Mouse (Mus musculus) heart, embryonic 14.5 days (tissue): ENCODE measurements at regions not wholly inside any gene's neighbourhood (a gene's known extent, or its start where the extent isn't known, plus 50 kb on each side); places are given as distances from the start of the nearest gene placed in this dataset.
A peak's percentile ranks its signal among the peaks of the same experiment; 100 is the strongest.

Experiments used
- ATAC-seq: fragments of 200-750 bp; cut with Nextera tagmentation; 2 replicates; pipeline ENCODE4 v1.8.0; 2017; ENCODE audit warnings: low read depth, moderate TSS enrichment; ENCODE audit not compliant: insufficient number of reproducible peaks, insufficient read depth, low FRiP score
- H3K27ac ChIP-seq, 2 experiments: fragments of 200-500 bp in 1 of 2; fragments of 300-500 bp in 1 of 2; sonication (generic) in 1 of 2; replicated peaks in 1 of 2; 2 replicates each; pipeline ENCODE4 v1.5.1; 2012 to 2014; ENCODE audit warnings: low read depth in 2 of 2, low read length in 2 of 2, control low read depth in 1 of 2, mild to moderate bottlenecking in 1 of 2, mixed read lengths in 1 of 2; ENCODE audit not compliant: control insufficient read depth in 1 of 2, insufficient read depth in 1 of 2
- H3K27me3 ChIP-seq: fragments of 300-500 bp; sonication (generic); 2 replicates; pipeline ENCODE4 v1.6.1; 2014; ENCODE audit warnings: mild to moderate bottlenecking, low read length, control low read depth; ENCODE audit not compliant: control insufficient read depth, insufficient read depth
- H3K36me3 ChIP-seq: fragments of 300-500 bp; sonication (generic); 2 replicates; pipeline ENCODE4 v1.6.1; 2014; ENCODE audit warnings: mild to moderate bottlenecking, control low read depth, low read length, mixed read lengths; ENCODE audit not compliant: control insufficient read depth, insufficient read depth
- H3K4me1 ChIP-seq, 2 experiments: fragments of 200-500 bp in 1 of 2; fragments of 300-500 bp in 1 of 2; sonication (generic) in 1 of 2; 2 replicates each; pipeline ENCODE4 v1.6.1; 2012 to 2014; ENCODE audit warnings: low read length in 2 of 2, control low read depth in 1 of 2, mixed read lengths in 1 of 2; ENCODE audit not compliant: control insufficient read depth in 2 of 2, insufficient read depth in 2 of 2
- H3K4me2 ChIP-seq: fragments of 300-500 bp; sonication (generic); 2 replicates; pipeline ENCODE4 v1.6.1; 2014; ENCODE audit warnings: mild to moderate bottlenecking, low read length
- H3K4me3 ChIP-seq, 2 experiments: fragments of 200-500 bp in 1 of 2; fragments of 300-500 bp in 1 of 2; sonication (generic) in 1 of 2; 2 replicates each; pipeline ENCODE4 v1.5.1; 2012 to 2014; ENCODE audit warnings: low read length in 2 of 2, mild to moderate bottlenecking in 2 of 2, control low read depth in 1 of 2, low read depth in 1 of 2, moderate library complexity in 1 of 2; ENCODE audit not compliant: control insufficient read depth in 1 of 2, insufficient read depth in 1 of 2
- H3K9ac ChIP-seq: fragments of 300-500 bp; sonication (generic); 2 replicates; pipeline ENCODE4 v1.6.1; 2014; ENCODE audit warnings: mild to moderate bottlenecking, low read length
- H3K9me3 ChIP-seq: fragments of 300-500 bp; sonication (generic); 2 replicates; pipeline ENCODE4 v1.6.1; 2016; ENCODE audit warnings: low read length, control low read depth; ENCODE audit not compliant: control insufficient read depth
- WGBS: fragments of 180-500 bp; shearing (Covaris S2); extraction: QIAGEN DNeasy Blood & Tissue Kit; methylation state at CpG from one replicate; pipeline ENCODE4 v1.1.7; 2014; 5-methylcytosine and 5-hydroxymethylcytosine counted together

DNA sequence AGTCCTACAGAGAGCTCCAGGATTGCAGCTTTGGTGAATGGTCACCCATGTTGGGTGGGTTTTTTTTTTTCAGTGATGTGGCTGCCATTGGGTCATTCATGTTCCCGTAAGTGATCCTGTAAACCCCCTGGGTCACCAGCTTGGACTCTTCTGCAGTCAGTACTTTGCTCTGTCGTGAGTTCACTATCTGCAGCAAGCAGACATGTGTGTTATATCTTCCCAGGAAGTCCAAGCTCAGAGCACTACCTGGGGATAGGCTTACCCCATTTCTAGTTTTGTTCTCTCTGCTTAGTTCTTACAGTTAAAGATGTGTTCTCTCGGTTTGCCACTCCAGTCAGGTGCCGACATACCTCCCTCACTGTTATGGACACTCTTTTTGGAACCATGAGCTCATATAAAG lies 143.4 kb upstream of the Hs6st1 start:
- 0 out of 4 replicates have a peak overlapping the region, but pooled peaks of 1 of the 2 experiments have one; percentile 96 for H3K27ac ChIP-seq
- WGBS = 70% methylated on average over 4 of the region's 4 CpGs

DNA sequence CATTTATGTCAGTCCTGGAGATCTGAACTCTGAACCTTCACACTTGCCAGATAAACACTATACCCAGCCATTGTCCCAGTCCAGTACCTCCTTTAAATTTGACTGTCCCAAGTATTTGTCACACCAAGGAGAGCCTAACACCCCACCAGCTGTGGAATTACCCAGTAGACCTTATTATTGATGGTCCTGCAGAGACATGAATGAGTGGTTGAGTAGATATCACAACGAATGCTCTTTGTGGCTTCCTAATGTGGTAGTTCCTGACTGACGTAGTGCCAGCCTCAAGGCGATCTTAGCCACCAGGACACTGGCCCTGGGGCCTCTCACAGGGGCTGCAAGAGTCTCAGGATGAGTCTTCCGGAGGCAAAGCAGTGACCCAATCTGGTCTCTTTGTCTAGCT lies 142.9 kb upstream of the Hs6st1 start:
- H3K36me3 ChIP-seq = no peaks in the 10 kb centered on the region
- WGBS = 85% methylated on average over 4 of the region's 4 CpGs
- no peak overlapping the region for H3K4me3 ChIP-seq
- H3K4me1 ChIP-seq = peaks cover 32 to 52% of the 10 kb centered on the region in 2 experiments
- no peaks in the 10 kb centered on the region for H3K9me3 ChIP-seq
- no peaks in the 10 kb centered on the region for H3K27me3 ChIP-seq
- H3K27ac ChIP-seq = peak overlapping the region; percentile 96 to 97
- H3K9ac ChIP-seq = no peak overlapping the region
- ATAC-seq = no peak
- peak overlapping the region; percentile 46; the same call in 1 of the 2 replicates for H3K4me2 ChIP-seq

More for the DNA sequence above, 143.4 kb upstream of the Hs6st1 start:
- no peak for ATAC-seq
- H3K36me3 ChIP-seq = no peaks in the 10 kb centered on the region
- no peaks in the 10 kb centered on the region for H3K9me3 ChIP-seq
- H3K4me2 ChIP-seq = no peak overlapping the region
- H3K27me3 ChIP-seq = no peaks in the 10 kb centered on the region
- no peak overlapping the region for H3K4me3 ChIP-seq
- no peak overlapping the region for H3K9ac ChIP-seq
- H3K4me1 ChIP-seq = peaks cover 29 to 50% of the 10 kb centered on the region in 2 experiments

DNA sequence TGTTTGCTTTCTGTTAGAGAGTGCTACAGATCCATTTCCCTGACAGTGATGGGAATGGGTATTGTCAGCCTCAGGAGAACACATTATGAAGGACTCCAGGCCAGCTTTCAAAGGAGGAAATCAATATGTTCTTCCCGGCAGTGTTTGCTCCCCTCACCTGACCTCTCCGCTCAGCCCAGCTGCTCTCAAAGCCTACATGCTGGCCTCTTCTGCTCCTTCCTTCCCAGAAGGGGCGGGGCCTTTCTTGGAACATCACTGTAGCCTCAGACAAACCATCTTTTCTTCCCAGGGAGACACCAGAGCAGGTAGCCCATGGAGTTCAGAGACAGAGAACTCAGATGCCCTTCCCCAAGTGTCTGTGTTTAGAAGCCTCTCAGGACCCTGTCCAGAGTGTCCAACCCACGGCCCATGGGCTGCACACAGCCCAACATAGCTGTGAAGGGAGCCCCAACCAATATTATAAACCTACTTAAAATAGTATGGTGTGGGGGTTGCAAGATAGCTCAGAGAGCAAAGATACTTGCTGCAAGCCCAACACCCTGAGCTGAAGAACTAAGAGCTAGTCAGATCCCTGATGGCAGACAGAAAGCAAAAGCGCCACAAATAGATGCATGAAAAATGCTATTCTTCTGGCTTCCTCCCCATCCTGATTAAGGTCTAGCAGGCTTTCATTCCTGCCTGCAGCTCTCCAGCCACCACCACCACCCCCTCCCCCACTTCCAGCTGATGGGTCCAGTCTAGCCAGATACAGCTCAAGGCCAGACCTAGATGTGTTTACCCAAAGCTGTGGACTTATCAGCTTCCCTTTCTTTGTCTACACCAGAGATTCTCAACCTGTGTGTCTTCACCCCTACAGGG lies 141.8 kb upstream of the Hs6st1 start:
- no peak overlapping the region for H3K4me3 ChIP-seq
- H3K4me2 ChIP-seq = peak overlapping the region; percentile 46
- 23% methylated on average over 5 of the region's 5 CpGs for WGBS
- H3K9me3 ChIP-seq = no peaks in the 10 kb centered on the region
- H3K9ac ChIP-seq = 0 out of 2 replicates have a peak overlapping the region, but pooled peaks have one; percentile 32
- H3K4me1 ChIP-seq = peaks cover 35 to 55% of the 10 kb centered on the region in 2 experiments
- peak overlapping the region; percentile 96 to 97 for H3K27ac ChIP-seq
- H3K27me3 ChIP-seq = no peaks in the 10 kb centered on the region
- H3K36me3 ChIP-seq = no peaks in the 10 kb centered on the region
- peak; percentile 86 for ATAC-seq

DNA sequence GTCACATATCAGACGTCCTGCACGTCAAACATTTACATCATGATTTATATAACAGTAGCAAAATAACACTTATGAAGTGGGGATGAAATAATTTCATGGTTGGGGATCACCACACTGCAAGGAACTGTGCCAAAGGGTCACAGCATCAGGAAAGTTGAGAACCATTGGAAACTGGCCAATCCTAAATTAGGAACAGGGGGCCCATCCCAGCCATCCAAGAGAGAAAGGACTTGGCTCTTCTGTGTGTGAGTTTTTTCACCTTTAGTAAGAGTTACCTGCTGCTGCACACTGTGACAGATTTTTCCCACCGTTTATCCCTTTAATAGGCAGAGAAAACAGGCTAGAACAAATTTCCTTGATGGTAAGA lies 141.2 kb upstream of the Hs6st1 start:
- Histone ChIP-seq H3K27ac (peak overlapping the region; percentile 96 to 97), H3K4me2 (peak overlapping the region; percentile 34), H3K4me3 (no peak overlapping the region), H3K9ac (0 out of 2 replicates have a peak overlapping the region, but pooled peaks have one; percentile 11), H3K27me3 (no peaks in the 10 kb centered on the region), H3K4me1 (peaks cover 35 to 55% of the 10 kb centered on the region in 2 experiments), H3K36me3 (no peaks in the 10 kb centered on the region), H3K9me3 (no peaks in the 10 kb centered on the region)
- 12% methylated on average over 3 of the region's 3 CpGs for WGBS
- peak; percentile 16; the same call in 1 of the 2 replicates for ATAC-seq

DNA sequence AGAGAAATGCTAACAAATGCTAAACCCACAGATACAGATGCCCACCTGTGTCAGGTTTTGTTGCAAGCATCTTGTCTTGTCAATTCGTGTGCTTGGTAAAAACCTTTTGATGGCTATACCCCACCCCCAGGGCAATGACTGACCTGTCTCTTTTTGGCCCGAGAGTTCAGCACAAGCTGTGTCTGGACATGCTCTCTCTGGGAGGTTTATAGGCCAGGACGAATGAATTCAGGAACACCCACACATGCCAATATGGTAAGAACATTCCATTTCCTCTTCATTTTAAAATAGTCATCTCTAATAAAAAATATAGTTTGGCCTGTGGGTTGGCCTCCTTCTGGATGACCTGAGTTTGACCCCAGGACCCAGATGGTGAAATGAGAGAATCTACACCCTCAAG lies 137.8 kb upstream of the Hs6st1 start:
- Histone ChIP-seq H3K4me2 (no peak overlapping the region), H3K27ac (peak overlapping the region in 1 of 2 experiments; percentile 26; a peak in 1 of 4 replicates), H3K27me3 (no peaks in the 10 kb centered on the region), H3K4me3 (no peak overlapping the region), H3K36me3 (no peaks in the 10 kb centered on the region), H3K4me1 (peaks cover 41 to 55% of the 10 kb centered on the region in 2 experiments), H3K9me3 (no peaks in the 10 kb centered on the region), H3K9ac (no peak overlapping the region)
- no peak for ATAC-seq
- WGBS = 38% methylated on average over 3 of the region's 3 CpGs

DNA sequence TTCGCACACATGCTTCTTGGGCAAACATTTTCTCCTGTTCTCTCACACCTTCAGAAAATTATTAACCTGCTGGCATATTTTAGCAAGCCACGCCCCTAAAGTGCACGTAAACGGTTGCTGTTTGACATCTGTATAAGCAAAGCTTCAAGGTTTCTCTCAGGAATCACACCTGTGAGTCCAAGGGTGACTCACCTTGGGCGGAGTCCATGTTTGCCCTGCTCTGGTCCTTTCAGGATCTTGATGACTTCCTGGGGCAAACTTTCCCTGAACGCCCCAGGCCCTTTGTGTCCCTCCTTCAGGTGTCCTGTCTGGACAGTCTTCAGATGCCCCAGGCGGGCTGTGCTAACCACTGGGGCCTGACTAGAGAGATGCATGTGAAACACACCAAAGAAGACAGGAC lies 137.1 kb upstream of the Hs6st1 start:
- no peaks in the 10 kb centered on the region for H3K9me3 ChIP-seq
- H3K4me3 ChIP-seq = no peak overlapping the region
- no peak overlapping the region for H3K9ac ChIP-seq
- no peak overlapping the region for H3K27ac ChIP-seq
- ATAC-seq = no peak
- H3K36me3 ChIP-seq = no peaks in the 10 kb centered on the region
- WGBS = 90% methylated on average over 7 of the region's 7 CpGs
- no peak overlapping the region for H3K4me2 ChIP-seq
- no peaks in the 10 kb centered on the region for H3K27me3 ChIP-seq
- H3K4me1 ChIP-seq = peaks cover 39 to 54% of the 10 kb centered on the region in 2 experiments

DNA sequence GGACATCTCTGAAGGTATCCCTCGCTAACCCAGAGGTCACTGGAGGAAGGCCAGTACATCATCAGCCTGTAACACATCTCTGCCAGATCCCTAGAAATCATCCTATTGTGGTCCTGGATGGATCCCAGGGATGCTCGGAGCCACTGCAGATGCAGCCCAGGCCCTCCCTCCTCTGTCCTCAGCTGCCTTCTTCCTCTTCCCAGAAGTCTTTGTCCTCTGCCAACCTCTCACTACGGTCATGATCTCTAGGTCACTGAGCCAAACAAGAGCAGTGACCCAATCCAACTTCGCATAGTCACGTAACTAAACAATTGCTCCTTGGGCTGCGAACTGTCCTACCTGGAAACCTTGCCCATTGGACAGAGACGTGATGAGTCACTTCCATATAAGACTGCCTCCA lies 134.7 kb upstream of the Hs6st1 start:
- no peak for ATAC-seq
- Histone ChIP-seq H3K27me3 (no peaks in the 10 kb centered on the region), H3K4me2 (no peak overlapping the region), H3K9me3 (no peaks in the 10 kb centered on the region), H3K4me1 (peaks cover 27 to 41% of the 10 kb centered on the region in 2 experiments), H3K27ac (0 out of 4 replicates have a peak overlapping the region, but pooled peaks of 1 of the 2 experiments have one; percentile 37), H3K4me3 (no peak overlapping the region), H3K9ac (no peak overlapping the region), H3K36me3 (no peaks in the 10 kb centered on the region)
- 89% methylated on average over 7 of the region's 7 CpGs for WGBS
